Mouse (Mus musculus) naive thymus-derived CD4-positive, alpha-beta T cell, adult 2 months (primary cell): ENCODE measurements at regions not wholly inside any gene's neighbourhood (a gene's known extent, or its start where the extent isn't known, plus 50 kb on each side); places are given as distances from the start of the nearest gene placed in this dataset.

Experiments
- DNase-seq: peaks from one replicate; pipeline ENCODE4 v3.0.0-alpha.2; 2011; ENCODE audit warnings: low read depth

DNA sequence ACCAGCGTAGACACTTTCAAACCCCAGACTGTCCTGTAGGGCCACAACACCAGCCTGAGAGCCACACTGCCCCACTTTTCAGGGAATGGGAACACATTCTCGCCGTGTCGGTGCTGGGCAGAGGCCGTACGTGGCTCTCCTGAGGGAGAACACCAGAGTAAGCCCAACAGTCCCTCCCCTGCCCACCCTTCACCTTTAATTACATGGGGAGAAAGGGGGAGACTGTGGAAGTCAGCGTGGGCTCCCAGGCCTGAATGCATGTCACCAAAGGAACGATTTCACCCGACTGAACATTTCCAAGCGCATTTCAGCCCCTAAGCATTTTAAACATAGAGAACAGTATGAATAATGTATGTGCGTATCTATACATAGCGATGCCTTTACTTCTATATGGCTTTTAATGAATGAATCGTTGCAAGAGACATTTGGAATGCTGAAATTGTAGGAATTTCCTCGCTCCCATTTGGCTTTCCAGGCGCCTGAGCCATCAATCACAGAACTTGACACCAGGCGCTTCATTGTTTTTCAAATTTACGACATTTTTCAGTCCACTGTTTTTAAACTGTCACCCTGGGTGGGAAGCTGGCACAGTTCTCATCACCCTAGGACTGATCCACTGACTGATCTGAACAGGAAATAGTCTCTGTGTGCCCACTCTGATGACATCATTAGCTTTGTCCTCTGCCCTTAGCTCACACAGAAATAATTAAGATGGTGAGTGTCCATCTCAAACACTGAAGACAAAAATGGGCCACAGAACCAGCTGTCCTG lies 152.3 kb downstream of the Atp23 start:
- no peak for DNase-seq

- no peak for DNase-seq
Measured at GRCm38 (mm10) chr10:126734661-126735060, 166.5 kb downstream of the Atp23 start.

GRCm38 (mm10) chr10:126727840-126728239 lies 173.3 kb downstream of the Atp23 start:
- no peak for DNase-seq

- DNase-seq, result no peak
Measured at GRCm38 (mm10) chr10:126717961-126718360, 183.2 kb downstream of the Atp23 start.

DNA sequence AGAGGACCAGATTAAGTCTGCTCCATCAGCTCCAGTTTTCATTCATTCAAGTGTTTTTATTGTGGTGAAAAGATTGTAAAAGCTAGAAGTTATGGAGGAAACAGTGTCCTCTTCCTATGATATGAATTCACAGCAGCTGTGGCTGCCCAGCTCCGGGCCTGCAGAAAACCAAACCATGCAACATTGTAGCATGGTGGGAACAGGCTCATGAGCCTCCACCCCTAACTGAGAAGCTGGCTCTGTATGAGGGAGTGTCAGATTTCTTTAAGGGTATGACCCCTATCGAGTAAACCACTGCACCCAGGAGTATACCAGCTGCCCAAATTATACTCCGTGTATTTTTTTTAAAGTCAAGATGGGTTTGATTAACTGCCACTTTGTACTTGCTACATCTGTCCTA lies 189.4 kb downstream of the Atp23 start:
- no peak for DNase-seq

DNA sequence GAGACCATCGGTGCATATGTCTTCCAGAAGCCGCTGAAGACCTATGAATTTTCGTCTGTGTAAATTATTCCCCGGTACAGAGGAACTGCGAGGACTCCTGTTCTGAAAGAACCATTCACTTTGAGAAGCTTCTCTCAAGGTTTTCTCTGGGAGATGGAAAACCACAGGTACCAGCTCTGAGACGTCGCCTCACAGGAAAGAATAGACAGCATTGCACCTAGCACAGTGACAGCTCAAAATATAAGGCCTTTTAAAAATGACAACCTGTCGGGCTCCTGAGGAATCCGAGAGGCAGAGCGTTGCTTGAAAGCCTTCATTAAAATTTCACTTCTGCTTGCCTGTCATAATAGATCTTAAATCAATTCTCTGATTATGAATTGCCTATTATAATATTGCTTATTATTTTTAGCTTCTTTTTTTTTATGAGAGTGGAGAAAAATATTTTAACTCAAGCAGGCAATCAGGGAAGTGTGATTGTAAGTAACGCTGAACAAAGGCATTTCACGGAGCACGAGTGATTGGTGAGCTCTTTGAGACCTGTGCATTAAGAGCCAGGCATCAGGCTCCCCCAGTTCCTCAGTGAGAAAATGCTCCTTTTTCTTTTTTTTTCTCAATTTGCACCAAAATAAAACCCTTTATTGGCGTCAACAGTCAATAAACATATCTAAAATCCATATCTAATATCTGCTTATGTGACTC lies 191.8 kb downstream of the Atp23 start:
- DNase-seq, result no peak

DNA sequence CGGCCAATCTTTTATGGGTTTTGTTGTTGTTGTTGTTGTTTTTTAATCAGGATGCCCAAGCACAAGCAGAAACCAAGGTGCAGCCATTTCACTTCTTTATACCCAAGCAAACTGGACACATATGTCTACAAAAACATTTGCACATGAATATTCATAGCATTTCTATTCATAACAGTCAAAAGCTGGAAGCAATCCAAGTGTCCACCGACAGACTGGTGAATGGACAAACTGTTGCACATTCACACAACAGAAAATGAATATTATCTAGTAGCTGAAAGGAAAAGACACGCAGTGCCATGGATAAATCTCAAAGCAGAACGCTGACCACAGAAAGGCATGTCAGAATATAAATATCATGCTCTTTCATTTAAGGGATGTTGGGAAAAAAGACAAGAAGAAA lies 192.4 kb downstream of the Atp23 start:
- DNase-seq, result no peak

DNA sequence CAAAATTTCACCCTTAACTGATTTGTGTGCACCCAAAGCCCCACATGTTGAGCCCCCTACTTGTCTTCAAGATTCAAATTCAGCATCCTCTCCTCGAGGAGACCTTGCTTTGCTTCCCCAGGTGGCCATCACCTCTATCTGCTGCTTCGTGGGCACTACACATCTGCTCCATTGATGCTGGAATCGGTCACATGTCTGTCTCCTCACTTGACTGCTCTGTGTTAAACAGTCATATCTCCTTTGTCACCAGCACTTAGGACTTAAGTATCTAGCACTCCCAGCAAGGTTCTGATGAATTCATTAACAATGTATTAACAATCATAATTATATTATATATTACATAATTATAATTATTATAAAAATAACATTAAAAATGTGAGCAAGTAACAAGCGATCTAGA lies 192.9 kb downstream of the Atp23 start:
- DNase-seq, result no peak

DNA sequence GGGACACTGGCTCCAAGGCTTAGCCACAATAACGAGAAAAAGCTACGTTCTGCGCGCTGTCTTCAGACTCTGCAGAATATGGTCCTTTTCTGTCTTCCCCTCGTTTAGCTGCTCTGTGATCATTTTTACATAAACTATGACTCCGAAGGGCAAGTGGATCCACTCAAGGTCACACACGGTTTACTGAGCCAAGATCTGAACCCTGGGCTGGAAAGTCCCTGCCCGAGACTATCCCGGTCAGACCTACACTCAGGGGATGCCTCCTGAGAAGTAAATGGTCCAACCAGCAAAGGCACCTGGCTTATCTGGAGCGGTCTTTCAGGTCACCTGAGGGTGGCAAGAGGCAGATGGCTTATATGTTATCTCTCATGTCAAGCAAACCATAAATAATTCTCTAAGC lies 204.1 kb downstream of the Atp23 start:
- no peak for DNase-seq

GRCm38 (mm10) chr10:126690914-126691673 lies 210.1 kb downstream of the Atp23 start:
- DNase-seq, result no peak

- DNase-seq, result no peak
Measured at GRCm38 (mm10) chr10:126680275-126681184, 220.6 kb downstream of the Atp23 start.

- no peak for DNase-seq
Measured at GRCm38 (mm10) chr10:126679224-126680120, 221.7 kb downstream of the Atp23 start.

- no peak for DNase-seq
Measured at GRCm38 (mm10) chr10:126673437-126673836, 227.7 kb downstream of the Atp23 start.

- DNase-seq, result no peak
Measured at GRCm38 (mm10) chr10:126664408-126665083, 236.6 kb downstream of the Atp23 start.

DNA sequence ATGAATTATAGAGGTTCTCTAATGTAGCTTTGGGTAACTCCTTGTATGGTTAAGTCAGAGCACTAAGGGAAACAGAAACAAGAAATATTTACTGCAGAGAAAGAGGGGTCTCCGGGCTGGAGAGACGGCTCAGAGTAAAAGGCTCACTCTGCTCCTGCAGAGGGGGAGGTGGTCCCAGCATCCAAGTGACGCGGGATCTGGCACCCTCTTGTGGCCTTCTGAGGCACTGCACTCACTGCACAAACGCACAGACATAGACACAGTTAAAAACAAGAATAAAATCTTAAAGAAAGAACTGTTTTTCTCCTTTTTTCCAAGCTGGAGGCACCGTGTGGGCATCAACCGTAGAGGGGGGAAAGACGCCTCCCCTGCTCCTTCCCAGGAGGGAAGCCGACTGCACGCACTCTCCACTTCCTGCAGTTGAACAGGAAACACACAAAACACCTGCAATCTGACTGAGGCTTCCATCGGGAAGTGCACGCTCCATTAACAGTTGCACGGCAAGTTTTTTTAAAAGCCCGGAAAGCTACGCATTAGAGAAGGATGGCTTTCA lies 237.6 kb downstream of the Atp23 start:
- no peak for DNase-seq

GRCm38 (mm10) chr10:126662765-126663164 lies 238.4 kb downstream of the Atp23 start:
- DNase-seq, result no peak

DNA sequence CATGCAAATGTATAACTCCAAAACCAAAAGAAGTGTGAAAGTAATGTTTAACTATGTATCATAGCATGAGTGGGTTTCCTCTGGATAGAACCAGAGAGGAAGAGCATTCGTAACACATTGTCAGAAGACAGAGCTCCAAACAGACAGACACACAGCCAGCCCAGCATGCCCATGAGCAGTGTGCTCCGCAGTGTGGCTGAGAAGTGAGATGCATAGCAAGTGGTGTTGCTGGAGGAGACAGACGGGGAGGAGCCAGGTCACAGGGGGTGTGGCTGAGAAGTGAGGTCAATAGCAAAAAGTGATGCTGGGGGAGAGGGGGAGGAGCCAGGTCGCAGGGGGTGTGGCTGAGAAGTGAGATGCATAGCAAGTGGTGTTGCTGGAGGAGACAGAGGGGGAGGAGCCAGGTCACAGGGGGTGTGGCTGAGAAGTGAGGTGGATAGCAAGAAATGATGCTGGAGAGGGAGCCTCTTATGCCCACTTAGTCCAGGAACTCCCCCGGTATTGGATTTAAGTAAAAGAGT lies 240.0 kb downstream of the Atp23 start:
- DNase-seq, result no peak

GRCm38 (mm10) chr10:126660024-126660423 lies 241.1 kb downstream of the Atp23 start:
- DNase-seq, result no peak

GRCm38 (mm10) chr10:126652693-126653092 lies 248.5 kb downstream of the Atp23 start:
- no peak for DNase-seq

- DNase-seq, result no peak
Measured at GRCm38 (mm10) chr10:126646587-126646986, 254.6 kb downstream of the Atp23 start.
